Mouse (Mus musculus) kidney, embryonic 15.5 days (tissue): ENCODE data around the gene Zmiz1. TPM values are rescaled to one million over a fixed set of nuclear protein-coding genes. Genes with fewer than 3 reads are reported as not detected.

Experiments used
- ATAC-seq: fragments of 200-750 bp; cut with Nextera tagmentation; replicated peaks from 2 replicates; pipeline ENCODE4 v1.8.0; 2017; ENCODE audit warnings: moderate TSS enrichment; ENCODE audit not compliant: low FRiP score
- H3K27ac ChIP-seq: fragments of 300-500 bp; sonication (generic); 2 replicates; pipeline ENCODE4 v1.5.1; 2015; ENCODE audit warnings: mild to moderate bottlenecking, inconsistent platforms
- H3K27me3 ChIP-seq: fragments of 300-500 bp; sonication (generic); 2 replicates; pipeline ENCODE4 v1.6.1; 2015; ENCODE audit warnings: inconsistent platforms
- H3K36me3 ChIP-seq: fragments of 300-500 bp; sonication (generic); 2 replicates; pipeline ENCODE4 v1.6.1; 2015; ENCODE audit warnings: inconsistent platforms
- H3K4me1 ChIP-seq: fragments of 300-500 bp; sonication (generic); 2 replicates; pipeline ENCODE4 v1.6.1; 2015; ENCODE audit warnings: inconsistent platforms
- H3K4me2 ChIP-seq: fragments of 300-500 bp; sonication (generic); 2 replicates; pipeline ENCODE4 v1.6.1; 2015; ENCODE audit warnings: moderate library complexity, mild to moderate bottlenecking, inconsistent platforms
- H3K4me3 ChIP-seq: fragments of 300-500 bp; sonication (generic); replicated peaks from 2 replicates; pipeline ENCODE4 v1.5.1; 2015; ENCODE audit warnings: mild to moderate bottlenecking, inconsistent platforms
- H3K9ac ChIP-seq: fragments of 300-500 bp; sonication (generic); 2 replicates; pipeline ENCODE4 v1.6.1; 2015; ENCODE audit warnings: mild to moderate bottlenecking, inconsistent platforms
- H3K9me3 ChIP-seq: fragments of 300-500 bp; sonication (generic); replicated peaks from 2 replicates; pipeline ENCODE4 v1.6.1; 2016; ENCODE audit warnings: inconsistent platforms
- WGBS: fragments of 180-500 bp; shearing (Covaris S2); methylation state at CpG from one replicate; pipeline ENCODE4 v1.1.7; 2015; ENCODE audit warnings: mixed read lengths; 5-methylcytosine and 5-hydroxymethylcytosine counted together
- polyA plus RNA-seq: library from polyadenylated mRNA; unstranded; fragments of >200 nt; fragmentation: Nextera tagmentation; extraction: Ambion mirVana; gene quantifications from 2 replicates; pipeline ENCODE4 v1.2.1, GENCODE M21; 2015

Gene Zmiz1
- polyA plus RNA-seq, 1 experiment from 2014 or later: 47.3 TPM

DNA sequence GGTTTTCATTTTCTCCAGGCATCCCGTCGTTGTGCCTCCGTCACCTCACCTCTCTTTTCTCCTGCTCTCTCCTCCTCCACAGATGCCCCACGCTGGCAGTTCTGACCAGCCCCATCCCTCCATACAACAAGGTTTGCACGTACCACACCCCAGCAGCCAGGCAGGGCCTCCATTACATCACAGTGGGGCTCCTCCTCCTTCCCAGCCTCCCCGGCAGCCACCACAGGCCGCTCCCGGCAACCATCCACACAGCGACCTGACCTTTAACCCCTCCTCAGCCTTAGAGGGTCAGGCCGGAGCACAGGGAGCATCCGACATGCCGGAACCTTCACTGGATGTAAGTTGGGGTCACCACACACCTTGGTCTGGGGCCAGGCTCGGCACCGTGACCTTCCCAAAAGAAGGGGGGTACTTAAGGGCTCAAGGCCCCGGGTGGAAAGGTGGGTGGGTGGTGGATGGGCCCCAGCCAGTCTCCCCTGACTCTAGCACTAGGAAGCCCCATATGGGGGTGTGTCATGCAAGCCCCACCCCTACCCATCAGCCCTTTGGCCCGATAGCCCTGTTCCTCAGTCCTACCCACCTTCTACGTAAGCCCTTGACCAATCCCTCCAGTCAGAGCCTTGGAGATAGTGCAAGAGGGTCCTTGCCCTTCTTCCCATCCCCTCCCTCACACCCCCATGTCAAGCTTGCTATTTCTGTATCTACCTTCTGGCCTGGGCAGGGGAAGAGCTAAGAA, 202.4 kb downstream of the Zmiz1 start:
- peaks cover 99% of the 10 kb centered on the region for H3K36me3 ChIP-seq
- H3K4me3 ChIP-seq: no peak overlapping the region

DNA sequence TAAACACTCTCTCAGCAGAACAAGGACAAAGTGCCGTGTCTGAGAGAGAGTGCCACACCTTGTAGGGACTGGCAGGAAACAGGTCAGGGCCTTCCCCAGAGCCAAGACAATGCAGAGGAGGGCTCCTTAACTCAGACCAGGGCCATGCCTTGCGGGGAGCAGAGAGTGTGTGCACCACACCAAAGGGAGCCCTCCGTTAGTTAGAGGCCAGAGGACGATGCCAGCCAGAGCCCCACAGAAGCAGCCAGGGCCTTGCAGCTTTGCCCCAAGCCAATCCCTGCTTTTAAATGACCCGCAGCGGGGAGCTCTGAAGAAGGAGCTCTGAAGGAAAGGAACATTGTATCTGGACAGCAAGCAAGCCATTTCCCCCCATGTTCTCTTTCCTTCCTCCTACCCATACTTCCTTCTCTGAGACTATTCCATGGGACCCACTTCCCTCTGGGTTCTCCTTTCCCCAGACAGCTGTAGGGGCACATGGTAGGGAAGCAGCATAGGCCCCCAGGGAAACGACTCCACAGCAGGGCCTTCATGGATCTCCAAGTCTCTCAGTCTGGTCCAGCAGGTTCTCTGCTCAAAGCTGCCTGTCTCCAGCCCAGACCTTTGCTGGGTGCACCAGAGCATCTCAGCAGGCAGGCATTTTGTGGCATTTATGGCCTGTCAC, 204.8 kb downstream of the Zmiz1 start:
- 81% methylated on average over 7 of the region's 7 CpGs for WGBS
- ATAC-seq: no peak
- Histone ChIP-seq H3K27ac (no peak overlapping the region), H3K9ac (no peak overlapping the region), H3K27me3 (no peaks in the 10 kb centered on the region), H3K9me3 (no peaks in the 10 kb centered on the region), H3K4me1 (peaks cover 4% of the 10 kb centered on the region; the same call in 1 of the 2 replicates), H3K4me2 (no peak overlapping the region), H3K36me3 (peaks cover 75% of the 10 kb centered on the region), H3K4me3 (no peak overlapping the region)

More for the DNA sequence above, 202.4 kb downstream of the Zmiz1 start:
- Histone ChIP-seq H3K27ac (no peak overlapping the region), H3K9ac (no peak overlapping the region), H3K9me3 (no peaks in the 10 kb centered on the region), H3K4me1 (peaks cover 4% of the 10 kb centered on the region; the same call in 1 of the 2 replicates), H3K27me3 (no peaks in the 10 kb centered on the region), H3K4me2 (no peak overlapping the region)
- 74% methylated on average over 17 of the region's 17 CpGs for WGBS
- peak; percentile 19; the same call in 1 of the 2 replicates for ATAC-seq

DNA sequence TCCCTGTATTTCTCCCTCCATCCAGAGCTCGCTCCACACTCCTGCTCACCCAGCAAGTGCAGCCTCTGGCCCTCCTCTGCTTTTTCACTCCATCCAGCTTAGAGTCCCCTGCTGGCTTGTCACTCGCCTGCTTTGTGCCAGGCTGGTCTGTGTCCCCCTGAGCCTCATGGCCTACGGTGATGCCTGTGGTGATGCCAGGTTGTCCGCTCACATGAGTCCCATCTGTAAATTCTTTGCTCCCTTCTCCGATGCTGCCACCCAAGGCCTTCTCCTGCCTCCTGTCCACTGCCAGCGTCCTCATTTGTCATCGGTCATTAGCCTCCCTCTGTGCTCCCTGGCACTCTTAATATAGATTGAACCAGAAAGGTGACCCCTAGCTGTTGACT, 205.3 kb downstream of the Zmiz1 start:
- Histone ChIP-seq H3K9me3 (no peaks in the 10 kb centered on the region), H3K4me3 (no peak overlapping the region), H3K4me1 (peaks cover 4% of the 10 kb centered on the region; the same call in 1 of the 2 replicates), H3K27me3 (no peaks in the 10 kb centered on the region), H3K27ac (no peak overlapping the region), H3K4me2 (no peak overlapping the region), H3K9ac (no peak overlapping the region), H3K36me3 (peaks cover 70% of the 10 kb centered on the region)
- WGBS: 77% methylated on average over 7 of the region's 7 CpGs
- no peak for ATAC-seq

DNA sequence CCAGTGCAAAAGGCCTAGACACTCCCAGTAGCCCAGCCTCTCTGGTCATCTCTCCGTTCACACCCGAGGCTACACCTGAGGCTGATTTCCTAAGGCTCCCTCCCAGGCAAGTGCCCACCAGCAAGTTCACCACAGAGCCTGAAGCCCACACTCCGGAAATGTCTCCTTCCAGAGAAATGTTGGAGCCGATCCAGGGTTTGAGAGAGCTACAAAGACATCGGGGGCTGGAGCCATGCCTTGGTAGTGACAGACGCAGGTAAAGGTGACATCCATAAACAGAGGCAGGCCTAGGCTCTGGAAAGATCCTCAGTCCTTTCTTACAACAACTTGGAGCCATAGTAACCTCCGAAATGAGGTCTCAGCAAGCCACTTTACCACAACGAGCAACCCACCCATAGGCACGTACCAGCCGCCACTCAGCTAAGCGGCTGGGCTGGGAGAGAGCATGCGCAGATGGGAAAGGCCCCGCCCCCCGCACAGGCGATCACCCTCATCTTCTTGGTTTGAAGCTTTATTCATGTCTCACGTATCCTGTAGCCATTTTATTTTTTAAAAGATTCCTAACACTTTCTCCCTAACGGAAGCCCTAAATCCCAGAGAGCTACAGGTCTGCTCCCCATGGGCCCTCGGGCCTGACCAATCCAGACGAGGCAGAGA, 206.5 kb downstream of the Zmiz1 start:
- Histone ChIP-seq H3K9me3 (no peaks in the 10 kb centered on the region), H3K4me1 (peaks cover 4% of the 10 kb centered on the region; the same call in 1 of the 2 replicates), H3K27me3 (no peaks in the 10 kb centered on the region), H3K4me3 (no peak overlapping the region), H3K9ac (no peak overlapping the region), H3K27ac (0 out of 2 replicates have a peak overlapping the region, but pooled peaks have one; percentile 13), H3K4me2 (no peak overlapping the region), H3K36me3 (peaks cover 58% of the 10 kb centered on the region)
- no peak for ATAC-seq
- WGBS: 79% methylated on average over 19 of the region's 19 CpGs

DNA sequence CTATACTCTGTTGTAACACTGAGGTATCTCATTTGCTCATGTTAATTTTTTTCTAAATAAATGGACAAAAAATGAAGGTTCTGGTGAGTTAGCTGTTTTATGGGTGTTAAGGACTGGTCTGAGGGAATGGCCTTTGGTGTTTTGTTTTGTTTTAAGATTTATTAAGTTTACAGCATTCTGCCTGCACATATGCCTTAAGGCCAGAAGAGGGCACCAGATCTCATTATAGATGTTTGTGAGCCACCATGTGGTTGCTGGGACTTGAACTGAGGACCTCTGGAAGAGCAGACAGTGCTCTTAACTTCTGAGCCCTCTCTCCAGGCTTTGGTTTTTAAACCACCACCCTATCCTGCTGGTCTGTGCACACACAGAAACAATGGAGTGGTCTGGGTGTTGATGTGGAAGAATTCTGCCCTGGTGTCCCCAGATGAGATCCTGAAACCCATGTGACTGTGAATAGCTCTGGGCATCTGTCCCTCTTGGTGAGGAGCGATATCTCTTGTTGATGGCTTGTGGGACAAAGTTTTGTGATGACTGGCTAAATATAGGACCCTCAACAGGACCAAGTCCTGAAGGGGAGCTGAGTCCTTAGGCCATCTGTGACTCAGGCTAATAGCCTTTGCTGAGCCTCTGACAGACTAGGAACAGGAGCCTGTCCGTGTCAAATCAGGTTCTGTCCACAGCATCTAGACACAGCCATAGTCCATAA, 207.8 kb downstream of the Zmiz1 start:
- Histone ChIP-seq H3K9me3 (no peaks in the 10 kb centered on the region), H3K9ac (no peak overlapping the region), H3K27ac (no peak overlapping the region), H3K4me2 (no peak overlapping the region), H3K4me3 (no peak overlapping the region), H3K27me3 (no peaks in the 10 kb centered on the region), H3K36me3 (peaks cover 44% of the 10 kb centered on the region), H3K4me1 (no peaks in the 10 kb centered on the region)
- no peak for ATAC-seq
- 81% methylated on average over 2 of the region's 2 CpGs for WGBS

DNA sequence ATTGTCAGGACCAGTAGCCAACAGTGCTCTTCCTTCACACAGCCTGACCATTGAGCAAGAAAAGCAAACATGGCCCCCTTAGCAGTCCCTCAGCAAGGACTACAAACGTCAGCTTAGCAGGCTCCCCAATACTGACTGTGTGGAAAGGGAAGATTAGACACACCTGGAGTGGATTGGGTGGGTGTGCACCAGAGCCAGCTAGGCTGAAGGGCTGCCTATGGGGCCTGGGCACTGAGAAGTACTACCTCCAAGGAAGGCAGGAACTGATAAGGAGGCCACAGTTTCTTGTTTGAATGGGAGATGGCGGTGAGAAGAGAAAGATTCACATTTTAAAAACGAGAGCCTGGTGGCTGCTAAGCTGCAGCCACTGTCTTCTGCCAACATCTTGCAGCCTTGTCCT, 208.6 kb downstream of the Zmiz1 start:
- Histone ChIP-seq H3K4me3 (no peak overlapping the region), H3K4me2 (no peak overlapping the region), H3K9me3 (no peaks in the 10 kb centered on the region), H3K9ac (no peak overlapping the region), H3K4me1 (no peaks in the 10 kb centered on the region), H3K27me3 (no peaks in the 10 kb centered on the region), H3K36me3 (peaks cover 37% of the 10 kb centered on the region), H3K27ac (peak overlapping the region; percentile 37; the same call in 1 of the 2 replicates)
- ATAC-seq: no peak
- 74% methylated on average over 3 of the region's 3 CpGs for WGBS

DNA sequence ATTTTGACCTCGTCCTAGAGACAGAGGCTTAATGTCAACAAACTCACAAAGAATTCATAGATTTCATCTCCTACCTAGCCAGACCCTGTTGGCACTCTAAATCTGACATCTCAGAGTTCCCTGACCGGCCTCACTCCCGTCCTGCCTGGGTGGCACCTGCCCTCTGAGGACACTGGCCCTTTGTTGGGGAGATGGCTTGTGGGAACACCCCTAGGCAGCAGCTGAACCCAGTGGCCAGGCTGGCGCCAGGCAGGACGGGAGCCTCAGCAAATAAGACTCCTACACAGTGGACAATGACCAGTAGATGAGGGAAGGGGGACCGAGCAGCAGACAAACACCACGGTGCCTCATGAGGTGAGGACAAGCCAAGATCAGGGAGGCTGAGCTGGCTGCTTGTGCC, 220.6 kb downstream of the Zmiz1 start:
- 60% methylated on average over 7 of the region's 7 CpGs for WGBS
- no peak overlapping the region for H3K4me2 ChIP-seq
- no peak overlapping the region for H3K9ac ChIP-seq
- H3K36me3 ChIP-seq: no peaks in the 10 kb centered on the region
- H3K27ac ChIP-seq: no peak overlapping the region
- no peak overlapping the region for H3K4me3 ChIP-seq
- H3K4me1 ChIP-seq: no peaks in the 10 kb centered on the region
- H3K9me3 ChIP-seq: no peaks in the 10 kb centered on the region
- no peaks in the 10 kb centered on the region for H3K27me3 ChIP-seq
- no peak for ATAC-seq

DNA sequence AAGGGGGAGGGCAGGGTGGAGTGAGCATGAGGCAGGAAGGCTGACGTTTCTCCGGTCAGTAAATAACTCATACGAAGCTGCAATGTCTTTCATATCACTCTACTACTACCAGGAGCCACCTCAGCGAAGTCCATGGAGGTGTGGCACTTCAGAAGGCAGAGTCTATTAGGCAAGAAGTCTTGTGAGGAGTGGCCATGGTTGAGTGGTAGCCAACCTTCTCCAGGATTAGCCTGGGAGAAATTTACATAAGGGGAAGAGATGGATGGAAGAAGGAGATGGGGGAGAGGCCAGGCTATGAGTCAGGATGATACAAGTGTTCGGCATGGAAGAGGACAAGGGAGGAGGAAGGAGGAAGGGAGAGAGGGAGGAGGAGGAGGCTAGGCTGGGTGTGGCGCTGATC, 223.0 kb downstream of the Zmiz1 start:
- Histone ChIP-seq H3K36me3 (no peaks in the 10 kb centered on the region), H3K4me2 (no peak overlapping the region), H3K27me3 (no peaks in the 10 kb centered on the region), H3K4me3 (no peak overlapping the region), H3K9me3 (no peaks in the 10 kb centered on the region), H3K27ac (no peak overlapping the region), H3K4me1 (no peaks in the 10 kb centered on the region), H3K9ac (no peak overlapping the region)
- WGBS: 68% methylated on average over 6 of the region's 6 CpGs
- ATAC-seq: no peak

DNA sequence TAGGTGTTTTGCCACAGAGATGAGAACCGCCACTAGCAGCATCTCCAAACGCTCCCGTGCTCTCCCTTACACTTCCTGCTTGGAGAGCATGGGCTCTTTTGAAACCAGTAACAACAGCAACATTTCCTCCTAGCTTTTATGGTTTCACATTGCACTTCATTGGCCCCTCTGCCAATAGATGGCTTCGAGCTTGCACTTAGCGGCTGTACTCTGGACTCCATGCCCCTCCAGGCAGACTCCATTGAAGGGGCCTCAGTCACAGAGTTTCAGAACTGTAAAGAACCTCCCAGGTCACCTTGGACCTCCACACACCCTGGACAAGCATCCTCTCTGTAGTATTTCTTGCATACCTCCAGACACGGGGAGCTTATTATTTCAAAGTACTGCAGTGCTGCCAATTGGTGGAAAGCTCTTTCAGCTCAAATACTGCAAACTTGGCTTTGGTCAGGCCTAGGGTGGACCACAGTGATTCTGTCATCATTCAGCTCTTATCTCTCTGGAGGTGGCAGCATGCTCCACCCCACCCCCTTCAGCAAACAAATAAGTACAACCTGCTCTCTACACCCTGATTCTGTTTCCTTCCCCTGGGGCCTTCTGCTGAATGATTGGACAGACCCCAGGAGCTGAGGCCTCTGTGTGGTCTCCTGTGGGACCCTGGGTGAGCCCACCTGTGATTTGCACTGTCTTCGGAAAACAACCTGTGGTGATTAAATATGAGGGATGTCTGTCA, 227.4 kb downstream of the Zmiz1 start:
- 49% methylated on average over 7 of the region's 7 CpGs for WGBS
- no peak overlapping the region for H3K27ac ChIP-seq
- H3K36me3 ChIP-seq: no peaks in the 10 kb centered on the region
- no peak overlapping the region for H3K9ac ChIP-seq
- no peaks in the 10 kb centered on the region for H3K4me1 ChIP-seq
- no peak for ATAC-seq
- no peaks in the 10 kb centered on the region for H3K9me3 ChIP-seq
- no peak overlapping the region for H3K4me2 ChIP-seq
- no peaks in the 10 kb centered on the region for H3K27me3 ChIP-seq
- H3K4me3 ChIP-seq: no peak overlapping the region

DNA sequence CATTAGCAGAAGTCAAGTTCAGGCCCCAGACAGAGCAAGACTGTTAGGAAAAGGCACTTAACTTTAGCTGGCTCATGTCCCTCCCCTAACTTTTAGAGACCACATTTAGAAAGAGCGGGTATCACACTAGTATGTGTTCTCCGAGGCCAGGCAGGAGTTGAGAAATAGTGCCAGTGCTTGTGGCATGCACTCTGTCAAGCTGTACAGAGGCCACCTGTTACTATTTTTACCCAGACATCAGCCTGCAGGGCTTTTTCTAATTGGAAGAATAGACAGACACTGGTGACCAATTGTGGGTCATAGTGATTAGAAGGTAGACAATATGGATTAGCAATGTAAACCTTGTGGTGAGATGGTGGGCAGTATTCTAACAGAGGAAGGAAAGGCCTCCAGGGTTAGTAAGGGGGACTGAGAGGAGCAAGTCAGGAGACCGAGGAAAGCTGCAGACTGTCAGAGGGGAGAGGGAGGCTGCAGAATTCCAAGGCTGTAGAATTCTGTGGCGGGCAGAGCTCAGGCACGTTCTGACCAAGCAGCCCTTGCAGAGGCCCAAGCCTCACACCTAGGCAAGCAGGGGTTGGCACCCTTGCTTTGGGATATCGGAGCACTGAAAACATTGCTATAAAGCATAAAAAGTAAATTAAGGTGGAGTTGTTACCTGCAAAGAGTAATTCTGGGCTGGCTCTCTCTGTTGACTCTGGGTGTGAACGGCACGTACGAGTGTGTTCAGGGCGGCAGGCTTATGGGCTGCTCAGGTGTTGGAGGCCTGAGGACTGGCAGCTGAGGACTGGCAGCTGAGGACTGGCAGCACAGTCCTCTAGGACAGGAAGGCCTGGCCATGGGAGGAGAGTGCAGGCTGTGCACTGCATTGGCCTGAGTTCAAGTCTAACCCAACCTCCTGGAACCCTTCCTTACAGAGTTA, 228.3 kb downstream of the Zmiz1 start:
- WGBS: 76% methylated on average over 10 of the region's 10 CpGs
- Histone ChIP-seq H3K36me3 (no peaks in the 10 kb centered on the region), H3K27ac (no peak overlapping the region), H3K4me1 (no peaks in the 10 kb centered on the region), H3K9me3 (no peaks in the 10 kb centered on the region), H3K9ac (no peak overlapping the region), H3K4me2 (no peak overlapping the region), H3K27me3 (no peaks in the 10 kb centered on the region), H3K4me3 (no peak overlapping the region)
- ATAC-seq: no peak
